Mouse (Mus musculus) myocyte (in vitro differentiated cells): ENCODE measurements around the gene Hcrtr2. TPM values are rescaled to one million over a fixed set of nuclear protein-coding genes. Genes with fewer than 3 reads are reported as not detected.

Experiments
- H3K27me3 ChIP-seq: one replicate; pipeline ENCODE4 v1.6.1; 2011; ENCODE audit not compliant: control insufficient read depth, insufficient read depth, insufficient read length
- H3K36me3 ChIP-seq: one replicate; pipeline ENCODE4 v1.6.1; 2011; ENCODE audit not compliant: control insufficient read depth, insufficient read depth
- H3K4me2 ChIP-seq: one replicate; pipeline ENCODE4 v1.6.1; 2011; ENCODE audit warnings: low read depth, control low read depth
- H3K4me3 ChIP-seq: one replicate; pipeline ENCODE4 v1.5.1; 2011; ENCODE audit warnings: mild to moderate bottlenecking, control low read depth, moderate library complexity
- H3K79me2 ChIP-seq: one replicate; pipeline ENCODE4 v1.6.1; 2011; ENCODE audit not compliant: control insufficient read depth, insufficient read depth
- H3ac ChIP-seq: one replicate; pipeline ENCODE4 v1.6.1; 2011; ENCODE audit not compliant: control insufficient read depth, insufficient read length
- CEBPB ChIP-seq: IDR thresholded peaks from 2 replicates; pipeline ENCODE4 v1.6.1; 2011; ENCODE audit warnings: mild to moderate bottlenecking, moderate library complexity; ENCODE audit not compliant: poor library complexity, insufficient read depth, severe bottlenecking
- E2F4 ChIP-seq: IDR thresholded peaks from one replicate; pipeline ENCODE4 v1.6.1; 2011; ENCODE audit warnings: mild to moderate bottlenecking, control low read depth, moderate library complexity; ENCODE audit not compliant: insufficient read depth
- MAX ChIP-seq: IDR thresholded peaks from one replicate; pipeline ENCODE4 v1.6.1; 2011; ENCODE audit warnings: low read depth, mild to moderate bottlenecking, control low read depth
- MYOD1 ChIP-seq, 3 experiments: IDR thresholded peaks; one replicate each; pipeline ENCODE4 v1.6.1; 2011; ENCODE audit warnings: control low read depth in 2 of 3, low read depth in 2 of 3, mild to moderate bottlenecking in 2 of 3, moderate library complexity in 1 of 3; ENCODE audit not compliant: insufficient read length in 2 of 3, control insufficient read depth in 1 of 3
- MYOG ChIP-seq, 3 experiments: IDR thresholded peaks; one replicate each; pipeline ENCODE4 v1.6.1; 2011; ENCODE audit warnings: control low read depth in 2 of 3, low read depth in 2 of 3, mild to moderate bottlenecking in 2 of 3; ENCODE audit not compliant: insufficient read length in 2 of 3, control insufficient read depth in 1 of 3, insufficient read depth in 1 of 3
- POLR2A ChIP-seq: IDR thresholded peaks from one replicate; pipeline ENCODE4 v1.6.1; 2011; ENCODE audit warnings: low read depth, mild to moderate bottlenecking, control low read depth, moderate library complexity; ENCODE audit not compliant: insufficient read length
- POLR2AphosphoS2 ChIP-seq: IDR thresholded peaks from one replicate; pipeline ENCODE4 v1.6.1; 2011; ENCODE audit warnings: low read depth, control low read depth; ENCODE audit not compliant: insufficient read length
- REST ChIP-seq: IDR thresholded peaks from one replicate; pipeline ENCODE4 v1.6.1; 2011; ENCODE audit warnings: mild to moderate bottlenecking, control low read depth, moderate library complexity; ENCODE audit not compliant: insufficient read depth, insufficient read length
- SRF ChIP-seq: IDR thresholded peaks from one replicate; pipeline ENCODE4 v1.6.1; 2011; ENCODE audit warnings: low read depth; ENCODE audit not compliant: control insufficient read depth, insufficient read length
- TCF12 ChIP-seq: IDR thresholded peaks from one replicate; pipeline ENCODE4 v1.6.1; 2011; ENCODE audit warnings: mild to moderate bottlenecking, control low read depth; ENCODE audit not compliant: poor library complexity, insufficient read depth, severe bottlenecking
- TCF3 ChIP-seq: IDR thresholded peaks from one replicate; pipeline ENCODE4 v1.6.1; 2011; ENCODE audit warnings: low read depth, control low read depth; ENCODE audit not compliant: insufficient read length
- USF1 ChIP-seq: IDR thresholded peaks from one replicate; pipeline ENCODE4 v1.6.1; 2011; ENCODE audit warnings: low read depth, mild to moderate bottlenecking, control low read depth, moderate library complexity
- polyA plus RNA-seq: library from polyadenylated mRNA; unstranded; fragments of >200 nt; fragmentation: generic; extraction: Trizol; gene quantifications from one replicate; pipeline ENCODE4 v1.2.1, GENCODE M21; 2012; ENCODE audit warnings: missing spikeins

Gene Hcrtr2
- polyA plus RNA-seq, 1 experiment: not detected

GRCm38 (mm10) chr9:76257731-76258130 lies 65.9 kb downstream of the Hcrtr2 start:
- TF ChIP-seq E2F4 (no peak), TCF12 (no peak), TCF3 (no peak), CEBPB (no peak), MYOD1 (IDR thresholded peaks at IDR 0.05; ENCODE audit: control insufficient read depth in 1 of 3, insufficient read length in 2 of 3, low read depth in 2 of 3) (no peak), SRF (no peak), MAX (no peak), MYOG (IDR thresholded peaks at IDR 0.05; ENCODE audit: control insufficient read depth in 1 of 3, insufficient read depth in 1 of 3, insufficient read length in 2 of 3, low read depth in 2 of 3) (no peak)
- Histone ChIP-seq H3K79me2 (no peaks in the 10 kb centered on the region), H3ac (no peak overlapping the region), H3K4me2 (no peak overlapping the region), H3K4me3 (no peak overlapping the region), H3K36me3 (no peaks in the 10 kb centered on the region), H3K27me3 (peaks cover 5% of the 10 kb centered on the region)

GRCm38 (mm10) chr9:76252544-76252943 lies 71.1 kb downstream of the Hcrtr2 start:
- no peak overlapping the region for H3ac ChIP-seq
- H3K27me3 ChIP-seq: peaks cover 5% of the 10 kb centered on the region
- no peaks in the 10 kb centered on the region for H3K79me2 ChIP-seq
- no peaks in the 10 kb centered on the region for H3K36me3 ChIP-seq
- TF ChIP-seq SRF: no peak
- no peak for TF ChIP-seq TCF12
- no peak for TF ChIP-seq TCF3
- TF ChIP-seq POLR2A: no peak
- no peak for TF ChIP-seq USF1
- no peak for TF ChIP-seq POLR2AphosphoS2
- TF ChIP-seq MYOD1 (IDR thresholded peaks at IDR 0.05; ENCODE audit: control insufficient read depth in 1 of 3, insufficient read length in 2 of 3, low read depth in 2 of 3): no peak
- no peak for TF ChIP-seq REST
- TF ChIP-seq E2F4: no peak
- no peak for TF ChIP-seq MYOG (IDR thresholded peaks at IDR 0.05; ENCODE audit: control insufficient read depth in 1 of 3, insufficient read depth in 1 of 3, insufficient read length in 2 of 3, low read depth in 2 of 3)
- no peak for TF ChIP-seq MAX
- H3K4me2 ChIP-seq: no peak overlapping the region
- H3K4me3 ChIP-seq: no peak overlapping the region

- TF ChIP-seq MYOG (IDR thresholded peaks at IDR 0.05; ENCODE audit: control insufficient read depth in 1 of 3, insufficient read depth in 1 of 3, insufficient read length in 2 of 3, low read depth in 2 of 3) (no peak), REST (no peak), POLR2AphosphoS2 (no peak), MYOD1 (IDR thresholded peaks at IDR 0.05; ENCODE audit: control insufficient read depth in 1 of 3, insufficient read length in 2 of 3, low read depth in 2 of 3) (no peak), E2F4 (no peak), USF1 (no peak), TCF12 (no peak), SRF (no peak), CEBPB (no peak), TCF3 (no peak), POLR2A (no peak)
- H3ac ChIP-seq: no peak overlapping the region
- H3K4me2 ChIP-seq: no peak overlapping the region
- no peaks in the 10 kb centered on the region for H3K36me3 ChIP-seq
- H3K79me2 ChIP-seq: no peaks in the 10 kb centered on the region
- peaks cover 5% of the 10 kb centered on the region for H3K27me3 ChIP-seq
- H3K4me3 ChIP-seq: no peak overlapping the region
Observed at GRCm38 (mm10) chr9:76252109-76252508, 71.5 kb downstream of the Hcrtr2 start.

GRCm38 (mm10) chr9:76242322-76242721 lies 81.3 kb downstream of the Hcrtr2 start:
- H3ac ChIP-seq: no peak overlapping the region
- no peak overlapping the region for H3K4me2 ChIP-seq
- H3K79me2 ChIP-seq: no peaks in the 10 kb centered on the region
- no peaks in the 10 kb centered on the region for H3K36me3 ChIP-seq
- H3K4me3 ChIP-seq: no peak overlapping the region
- no peak for TF ChIP-seq MAX
- no peaks in the 10 kb centered on the region for H3K27me3 ChIP-seq

- Histone ChIP-seq H3ac (no peak overlapping the region), H3K79me2 (no peaks in the 10 kb centered on the region), H3K36me3 (no peaks in the 10 kb centered on the region), H3K27me3 (no peaks in the 10 kb centered on the region), H3K4me2 (no peak overlapping the region), H3K4me3 (no peak overlapping the region)
- TF ChIP-seq POLR2AphosphoS2 (no peak), CEBPB (no peak), MYOG (IDR thresholded peaks at IDR 0.05; ENCODE audit: control insufficient read depth in 1 of 3, insufficient read depth in 1 of 3, insufficient read length in 2 of 3, low read depth in 2 of 3) (no peak), MAX (no peak), TCF12 (no peak), MYOD1 (IDR thresholded peaks at IDR 0.05; ENCODE audit: control insufficient read depth in 1 of 3, insufficient read length in 2 of 3, low read depth in 2 of 3) (no peak), POLR2A (no peak), USF1 (no peak), SRF (no peak), E2F4 (no peak), TCF3 (no peak), REST (no peak)
Observed at GRCm38 (mm10) chr9:76237946-76238345, 85.7 kb downstream of the Hcrtr2 start.
